ENCODE assay signal across 9 mouse cellular contexts in genomic region chr2:147378934-147379333, GRCm38 (mm10). TPM values are rescaled to one million over a fixed set of nuclear protein-coding genes. Genes with fewer than 3 reads are reported as not detected.
DNase-seq lines count a peak whose midpoint lies in the region; ATAC-seq and TF ChIP-seq lines count a peak whose summit lies in the region.
"Had no signal": no experiment of that assay in that cellular context is flagged by ENCODE, and none has a peak within 500 bp of the region (broad histone marks: within the 10 kb centered on the region; RNA-seq: fewer than 3 reads in every experiment).

No protein-coding gene starts in this region.

- WGBS in forebrain, postnatal 0 days: 18% methylated on average over 4 of the region's 4 CpGs
- 18% methylated on average over 4 of the region's 4 CpGs for WGBS in midbrain, embryonic 13.5 days

- ATAC-seq in forebrain, postnatal 0 days: peak; percentile 70
- 0 out of 2 replicates have a peak, but pooled peaks have one; percentile 45 for ATAC-seq in midbrain, embryonic 13.5 days
- ATAC-seq in erythroblast, adult 5-6 weeks (replicated peaks; ENCODE audit: low FRiP score, poor library complexity, severe bottlenecking): no peak

- no peaks in the 10 kb centered on the region for H3K4me1 ChIP-seq in forebrain, postnatal 0 days (ENCODE audit: insufficient read depth)
- H3K4me1 ChIP-seq in midbrain, embryonic 13.5 days (replicated peaks): no peaks in the 10 kb centered on the region

- H3K9me3 ChIP-seq in forebrain, postnatal 0 days (ENCODE audit: low read length): no peaks in the 10 kb centered on the region
- no peaks in the 10 kb centered on the region for H3K9me3 ChIP-seq in midbrain, embryonic 13.5 days

- peak; percentile 49 for DNase-seq in gastrocnemius, postnatal 10 days
- no peak for DNase-seq in gastrocnemius, postnatal 36 days
- DNase-seq in thymus, postnatal 4 days: peak; percentile 30
- no peak for DNase-seq in thymus, postnatal 14 days
- peak; percentile 80 for DNase-seq in forebrain, postnatal 0 days
- DNase-seq in urinary bladder, adult 2 months (ENCODE audit: low spot score): no peak

- no peak overlapping the region for H3K9ac ChIP-seq in forebrain, postnatal 0 days
- H3K9ac ChIP-seq in midbrain, embryonic 13.5 days (replicated peaks): no peak overlapping the region

- no peaks in the 10 kb centered on the region for H3K36me3 ChIP-seq in forebrain, postnatal 0 days (ENCODE audit: insufficient read depth)
- H3K36me3 ChIP-seq in midbrain, embryonic 13.5 days: no peaks in the 10 kb centered on the region

- peak; percentile 87 for TF ChIP-seq CTCF in forebrain, postnatal 0 days (IDR thresholded peaks at IDR 0.05; ENCODE audit: low read depth)

- H3K27ac ChIP-seq in forebrain, postnatal 0 days (ENCODE audit: low read depth, low read length): no peak overlapping the region
- H3K27ac ChIP-seq in midbrain, embryonic 13.5 days: no peak overlapping the region

- intact Hi-C loops in gastrocnemius, postnatal 36 days (cut with DNase I): no loop called here

- peaks cover 44% of the 10 kb centered on the region for H3K27me3 ChIP-seq in forebrain, postnatal 0 days (ENCODE audit: insufficient read depth, low read length)
- peaks cover 51% of the 10 kb centered on the region for H3K27me3 ChIP-seq in midbrain, embryonic 13.5 days

- H3K4me3 ChIP-seq in forebrain, postnatal 0 days (ENCODE audit: low read depth, low read length): no peak overlapping the region
- H3K4me3 ChIP-seq in midbrain, embryonic 13.5 days (replicated peaks): no peak overlapping the region

- no peak overlapping the region for H3K4me2 ChIP-seq in forebrain, postnatal 0 days (ENCODE audit: low read depth)
- H3K4me2 ChIP-seq in midbrain, embryonic 13.5 days (replicated peaks): no peak overlapping the region

RNA-seq across cellular contexts. Expression of gene Pax1, which starts 17.2 kb away (rescaled TPM):
- under 1 TPM; 0.16 to 0.38 TPM for total RNA-seq in gastrocnemius, postnatal 10 days (2021)
- under 1 TPM in 1 of 2 experiments, not detected in 1; 0.48 TPM for total RNA-seq in gastrocnemius, postnatal 36 days (2021)
- total RNA-seq in forebrain, postnatal 0 days (2014; rRNA removed): 0.19 TPM in 1 of 2 replicates, not detected in the other
- not detected in 2 replicates for polyA plus RNA-seq in forebrain, postnatal 0 days (2015; fragmentation: Nextera tagmentation; extraction: Ambion mirVana)
- 0.05 TPM in 1 of 2 replicates, not detected in the other for polyA plus RNA-seq in midbrain, embryonic 13.5 days (2015; fragmentation: Nextera tagmentation; extraction: Ambion mirVana)
- not detected in 2 replicates for total RNA-seq in erythroblast, adult 5-6 weeks (2015; ENCODE audit: low replicate concordance)
- total RNA-seq in erythroblast, adult 5-6 weeks (2017; ENCODE audit: low replicate concordance): not detected in 2 replicates
- polyA plus RNA-seq in urinary bladder, adult 2 months (2012; rRNA removed): 0.03 TPM in 1 of 2 replicates, not detected in the other
- polyA plus RNA-seq: stomach, embryonic 16.5 days had no signal

Comparison
In these comparisons a context has a peak if more than half of its experiments do, and no peak if none do; other contexts are left out.
1. DNase-seq: peak in gastrocnemius, postnatal 10 days (single experiment), thymus, postnatal 4 days (single experiment) and forebrain, postnatal 0 days (single experiment); none in gastrocnemius, postnatal 36 days (0 of 2), thymus, postnatal 14 days (single experiment) and urinary bladder, adult 2 months (single experiment).